Mouse (Mus musculus): ENCODE data around the gene Fam71f2. TPM values are rescaled to one million over a fixed set of nuclear protein-coding genes. Genes with fewer than 3 reads are reported as not detected.

The Fam71f2 gene
- total RNA-seq (2014; rRNA removed), result 0.62 TPM in 1 of 2 replicates, not detected in the other
- 0.64 and 0.79 TPM in 2 replicates for polyA plus RNA-seq (2015; fragmentation: Nextera tagmentation; extraction: Ambion mirVana)

- no peak for DNase-seq
- no peak within 1 kb of the TSS for H3K9ac ChIP-seq
- H3K4me3 ChIP-seq (ENCODE audit: low read depth, low read length), result no peak within 1 kb of the TSS
- peaks cover 7% of the 10 kb centered on the region; the same call in 1 of the 2 replicates for H3K36me3 ChIP-seq (ENCODE audit: insufficient read depth)
- H3K4me1 ChIP-seq (ENCODE audit: insufficient read depth), result no peaks in the 10 kb centered on the region
- H3K4me2 ChIP-seq (ENCODE audit: low read depth), result no peak within 1 kb of the TSS
- H3K27ac ChIP-seq (ENCODE audit: low read depth, low read length), result peak within 1 kb of the TSS; percentile 9; the same call in 1 of the 2 replicates
- H3K27me3 ChIP-seq (ENCODE audit: insufficient read depth, low read length), result no peaks in the 10 kb centered on the region
- no peaks in the 10 kb centered on the region for H3K9me3 ChIP-seq (ENCODE audit: low read length)
- no peak for ATAC-seq
- no peak for TF ChIP-seq CTCF (IDR thresholded peaks at IDR 0.05; ENCODE audit: low read depth)
- WGBS, result 83% methylated on average over 8 of the region's 8 CpGs
Observed at GRCm38 (mm10) chr6:29279293-29279692, at the start of gene Fam71f2. TSS of gene Fam71f2 (plus strand) at chr6:29279593.

GRCm38 (mm10) chr6:29230386-29230785, 49.0 kb upstream of the Fam71f2 start:
- Histone ChIP-seq H3K27me3 (ENCODE audit: insufficient read depth, low read length) (no peaks in the 10 kb centered on the region), H3K9ac (no peak overlapping the region), H3K4me3 (ENCODE audit: low read depth, low read length) (no peak overlapping the region), H3K9me3 (ENCODE audit: low read length) (no peaks in the 10 kb centered on the region), H3K27ac (ENCODE audit: low read depth, low read length) (no peak overlapping the region), H3K4me1 (ENCODE audit: insufficient read depth) (no peaks in the 10 kb centered on the region), H3K36me3 (ENCODE audit: insufficient read depth) (no peaks in the 10 kb centered on the region), H3K4me2 (ENCODE audit: low read depth) (no peak overlapping the region)
- no peak for TF ChIP-seq CTCF (IDR thresholded peaks at IDR 0.05; ENCODE audit: low read depth)
- 68% methylated on average over 6 of the region's 6 CpGs for WGBS
- DNase-seq (no peak), ATAC-seq (no peak)

DNA sequence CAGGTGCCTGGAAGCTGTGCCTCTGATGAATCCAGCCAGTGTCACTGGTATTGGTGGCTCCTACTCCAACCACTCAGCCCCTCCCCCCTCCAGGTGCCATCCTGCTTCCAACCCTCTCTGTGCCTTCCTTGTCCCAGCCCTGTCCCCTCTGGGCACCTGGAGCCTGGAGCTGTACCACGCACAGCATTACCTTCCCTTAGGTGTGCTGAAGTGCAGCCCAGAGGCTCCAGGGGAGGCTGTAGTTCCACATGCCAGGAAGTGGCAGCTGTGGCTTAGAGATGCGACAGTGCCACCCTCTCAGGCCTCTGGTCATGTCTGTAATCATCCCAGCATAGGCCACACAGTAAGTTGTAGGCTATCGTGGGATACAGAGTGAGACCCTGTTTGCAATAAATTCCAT, 47.6 kb upstream of the Fam71f2 start:
- 85% methylated on average over 3 of the region's 3 CpGs for WGBS
- no peak overlapping the region for H3K27ac ChIP-seq (ENCODE audit: low read depth, low read length)
- DNase-seq (no peak), ATAC-seq (no peak)
- H3K4me2 ChIP-seq (ENCODE audit: low read depth), result no peak overlapping the region
- H3K27me3 ChIP-seq (ENCODE audit: insufficient read depth, low read length), result no peaks in the 10 kb centered on the region
- no peaks in the 10 kb centered on the region for H3K4me1 ChIP-seq (ENCODE audit: insufficient read depth)
- no peaks in the 10 kb centered on the region for H3K36me3 ChIP-seq (ENCODE audit: insufficient read depth)
- H3K4me3 ChIP-seq (ENCODE audit: low read depth, low read length), result no peak overlapping the region
- no peak for TF ChIP-seq CTCF (IDR thresholded peaks at IDR 0.05; ENCODE audit: low read depth)
- no peak overlapping the region for H3K9ac ChIP-seq
- no peaks in the 10 kb centered on the region for H3K9me3 ChIP-seq (ENCODE audit: low read length)

DNA sequence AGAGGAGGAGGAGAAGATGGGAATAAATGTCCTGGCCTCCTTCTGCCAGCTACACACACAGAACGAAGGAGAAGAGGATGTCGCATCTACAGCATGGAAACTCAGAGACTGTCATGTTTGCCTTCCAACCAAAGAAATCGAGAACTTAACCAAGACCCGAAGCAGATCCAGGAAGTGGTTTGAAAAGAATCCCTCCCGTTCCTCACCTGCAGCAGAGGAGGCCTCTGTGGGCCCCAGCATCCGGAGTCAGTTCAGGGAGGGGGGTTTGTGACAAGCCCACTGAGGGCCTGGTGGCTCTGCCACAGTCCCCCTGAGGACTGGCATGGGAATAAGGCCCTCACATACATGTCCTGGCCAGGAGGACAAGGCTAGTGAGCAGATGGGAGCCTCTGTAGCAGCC, 47.1 kb upstream of the Fam71f2 start:
- Histone ChIP-seq H3K9ac (no peak overlapping the region), H3K9me3 (ENCODE audit: low read length) (no peaks in the 10 kb centered on the region), H3K27me3 (ENCODE audit: insufficient read depth, low read length) (no peaks in the 10 kb centered on the region), H3K4me1 (ENCODE audit: insufficient read depth) (no peaks in the 10 kb centered on the region), H3K4me3 (ENCODE audit: low read depth, low read length) (no peak overlapping the region), H3K27ac (ENCODE audit: low read depth, low read length) (no peak overlapping the region), H3K36me3 (ENCODE audit: insufficient read depth) (no peaks in the 10 kb centered on the region), H3K4me2 (ENCODE audit: low read depth) (no peak overlapping the region)
- 80% methylated on average over 6 of the region's 6 CpGs for WGBS
- DNase-seq (no peak), ATAC-seq (no peak)
- TF ChIP-seq CTCF (IDR thresholded peaks at IDR 0.05; ENCODE audit: low read depth), result no peak

GRCm38 (mm10) chr6:29233710-29234109, 45.7 kb upstream of the Fam71f2 start:
- no peak overlapping the region for H3K27ac ChIP-seq (ENCODE audit: low read depth, low read length)

DNA sequence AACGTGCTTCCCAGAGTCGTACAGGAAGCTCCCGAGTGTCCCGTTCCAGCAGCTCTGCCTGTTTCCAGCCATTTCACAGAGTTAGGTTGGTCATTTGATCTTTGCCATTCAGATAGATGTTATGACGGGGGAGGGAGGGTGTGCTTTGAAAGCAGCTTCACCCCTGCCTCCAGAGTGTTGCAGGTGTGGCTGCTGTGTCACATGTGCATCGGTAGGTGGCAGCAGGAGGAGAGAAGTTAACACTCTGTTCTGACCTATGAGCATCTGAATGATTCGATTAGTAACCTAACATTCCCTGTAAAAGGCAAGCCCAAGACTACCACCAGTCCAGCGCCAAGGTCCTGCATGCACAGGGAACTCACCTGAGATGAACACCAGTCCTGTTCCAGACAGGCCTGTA, 45.1 kb upstream of the Fam71f2 start:
- Histone ChIP-seq H3K4me2 (ENCODE audit: low read depth) (no peak overlapping the region), H3K27me3 (ENCODE audit: insufficient read depth, low read length) (no peaks in the 10 kb centered on the region), H3K9me3 (ENCODE audit: low read length) (no peaks in the 10 kb centered on the region), H3K36me3 (ENCODE audit: insufficient read depth) (no peaks in the 10 kb centered on the region), H3K4me1 (ENCODE audit: insufficient read depth) (no peaks in the 10 kb centered on the region), H3K9ac (no peak overlapping the region), H3K27ac (ENCODE audit: low read depth, low read length) (no peak overlapping the region), H3K4me3 (ENCODE audit: low read depth, low read length) (no peak overlapping the region)
- DNase-seq (peak; percentile 18), ATAC-seq (no peak)
- WGBS, result 53% methylated on average over 8 of the region's 8 CpGs
- TF ChIP-seq CTCF (IDR thresholded peaks at IDR 0.05; ENCODE audit: low read depth), result peak; percentile 64

More at GRCm38 (mm10) chr6:29233710-29234109, 45.7 kb upstream of the Fam71f2 start:
- WGBS, result 68% methylated on average over 3 of the region's 3 CpGs
- ATAC-seq (no peak), DNase-seq (no peak)
- H3K36me3 ChIP-seq (ENCODE audit: insufficient read depth), result no peaks in the 10 kb centered on the region
- no peak overlapping the region for H3K4me2 ChIP-seq (ENCODE audit: low read depth)
- no peaks in the 10 kb centered on the region for H3K9me3 ChIP-seq (ENCODE audit: low read length)
- TF ChIP-seq CTCF (IDR thresholded peaks at IDR 0.05; ENCODE audit: low read depth), result no peak
- no peaks in the 10 kb centered on the region for H3K27me3 ChIP-seq (ENCODE audit: insufficient read depth, low read length)
- no peaks in the 10 kb centered on the region for H3K4me1 ChIP-seq (ENCODE audit: insufficient read depth)
- no peak overlapping the region for H3K9ac ChIP-seq
- no peak overlapping the region for H3K4me3 ChIP-seq (ENCODE audit: low read depth, low read length)

DNA sequence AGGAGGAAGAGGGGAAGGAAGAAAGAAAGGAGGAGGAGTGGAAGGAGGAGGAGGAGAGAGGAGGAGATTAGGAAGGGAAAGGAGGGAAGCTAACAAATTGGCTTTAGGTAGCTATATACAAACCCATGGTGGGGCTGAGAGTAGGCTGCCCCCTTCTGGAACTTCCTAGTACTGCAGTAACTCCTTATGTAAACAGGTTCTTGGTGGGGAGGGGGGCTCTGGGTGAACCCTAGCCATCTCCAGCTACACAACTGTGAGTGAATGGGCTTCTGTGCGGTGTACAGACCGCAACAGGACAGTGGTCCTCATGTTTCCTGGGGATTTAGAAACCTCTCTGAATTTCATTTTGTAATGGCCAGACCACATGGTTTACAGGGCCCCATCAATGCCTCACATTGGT, 38.6 kb upstream of the Fam71f2 start:
- Histone ChIP-seq H3K36me3 (ENCODE audit: insufficient read depth) (no peaks in the 10 kb centered on the region), H3K9me3 (ENCODE audit: low read length) (no peaks in the 10 kb centered on the region), H3K4me1 (ENCODE audit: insufficient read depth) (no peaks in the 10 kb centered on the region), H3K4me2 (ENCODE audit: low read depth) (no peak overlapping the region), H3K9ac (no peak overlapping the region), H3K27me3 (ENCODE audit: insufficient read depth, low read length) (no peaks in the 10 kb centered on the region), H3K4me3 (ENCODE audit: low read depth, low read length) (no peak overlapping the region), H3K27ac (ENCODE audit: low read depth, low read length) (no peak overlapping the region)
- DNase-seq (peak; percentile 20), ATAC-seq (no peak)
- TF ChIP-seq CTCF (IDR thresholded peaks at IDR 0.05; ENCODE audit: low read depth), result peak; percentile 60
- WGBS, result 28% methylated on average over 2 of the region's 2 CpGs

Data from forebrain, postnatal 0 days (tissue).